Mouse (Mus musculus) intestine, embryonic 14.5 days (tissue): ENCODE measurements at regions not wholly inside any gene's neighbourhood (a gene's known extent, or its start where the extent isn't known, plus 50 kb on each side); places are given as distances from the start of the nearest gene placed in this dataset.
A peak's percentile ranks its signal among the peaks of the same experiment; 100 is the strongest.
"Not testable (repeated sequence)": the region's sequence is repeated elsewhere in the genome, so short reads cannot be mapped to it uniquely, and the experiment has no call there.

ENCODE experiments used
- ATAC-seq: fragments of 200-750 bp; cut with Nextera tagmentation; replicated peaks from 2 replicates; pipeline ENCODE4 v1.8.0; 2017; ENCODE audit warnings: low read depth, moderate number of reproducible peaks, moderate TSS enrichment, moderate library complexity; ENCODE audit not compliant: low FRiP score, low TSS enrichment
- DNase-seq: peaks from one replicate; pipeline ENCODE4 v3.0.0-alpha.2; 2018; ENCODE audit warnings: low spot score
- H3K27ac ChIP-seq: fragments of 300-500 bp; sonication (generic); 2 replicates; pipeline ENCODE4 v1.5.1; 2014; ENCODE audit warnings: low read depth, mild to moderate bottlenecking, control low read depth
- H3K27me3 ChIP-seq: fragments of 300-500 bp; sonication (generic); replicated peaks from 2 replicates; pipeline ENCODE4 v1.6.1; 2014; ENCODE audit warnings: low read length, control low read depth; ENCODE audit not compliant: control insufficient read depth, insufficient read depth
- H3K36me3 ChIP-seq: fragments of 300-500 bp; sonication (generic); 2 replicates; pipeline ENCODE4 v1.6.1; 2014; ENCODE audit warnings: low read length, control low read depth; ENCODE audit not compliant: control insufficient read depth, insufficient read depth
- H3K4me1 ChIP-seq: fragments of 300-500 bp; sonication (generic); replicated peaks from 2 replicates; pipeline ENCODE4 v1.6.1; 2014; ENCODE audit warnings: low read length, control low read depth, mixed read lengths; ENCODE audit not compliant: control insufficient read depth, insufficient read depth
- H3K4me2 ChIP-seq: fragments of 300-500 bp; sonication (generic); 2 replicates; pipeline ENCODE4 v1.6.1; 2014; ENCODE audit warnings: low read length
- H3K4me3 ChIP-seq: fragments of 300-500 bp; sonication (generic); 2 replicates; pipeline ENCODE4 v1.5.1; 2014; ENCODE audit warnings: low read depth, low read length, control low read depth, mixed read lengths
- H3K9ac ChIP-seq: fragments of 300-500 bp; sonication (generic); 2 replicates; pipeline ENCODE4 v1.6.1; 2014; ENCODE audit warnings: mild to moderate bottlenecking, low read length
- H3K9me3 ChIP-seq: fragments of 300-500 bp; sonication (generic); 2 replicates; pipeline ENCODE4 v1.6.1; 2016; ENCODE audit warnings: low read length, control low read depth; ENCODE audit not compliant: control insufficient read depth
- WGBS: fragments of 180-500 bp; shearing (Covaris S2); extraction: QIAGEN DNeasy Blood & Tissue Kit; methylation state at CpG from one replicate; pipeline ENCODE4 v1.1.7; 2014; 5-methylcytosine and 5-hydroxymethylcytosine counted together

- ATAC-seq (no peak), DNase-seq (no peak)
- H3K36me3 ChIP-seq: no peaks in the 10 kb centered on the region
- no peak overlapping the region for H3K4me2 ChIP-seq
- H3K4me3 ChIP-seq: no peak overlapping the region
- H3K4me1 ChIP-seq: no peaks in the 10 kb centered on the region
- no peaks in the 10 kb centered on the region for H3K9me3 ChIP-seq
- WGBS: 81% methylated on average over 10 of the region's 10 CpGs
- no peak overlapping the region for H3K27ac ChIP-seq
- H3K27me3 ChIP-seq: no peaks in the 10 kb centered on the region
- no peak overlapping the region for H3K9ac ChIP-seq
Measured at GRCm38 (mm10) chr13:97468874-97469593, 228.1 kb downstream of the Enc1 start.

- H3K27ac ChIP-seq, H3K4me2 ChIP-seq, H3K27me3 ChIP-seq, ATAC-seq, H3K36me3 ChIP-seq, DNase-seq, H3K4me1 ChIP-seq, H3K9ac ChIP-seq, H3K4me3 ChIP-seq, H3K9me3 ChIP-seq: not testable (repeated sequence)
- 84% methylated on average over 1 of the region's 1 CpGs for WGBS
Measured at GRCm38 (mm10) chr13:97466585-97466984, 225.7 kb downstream of the Enc1 start.

- Histone ChIP-seq H3K9me3 (no peaks in the 10 kb centered on the region), H3K27ac (no peak overlapping the region), H3K36me3 (no peaks in the 10 kb centered on the region), H3K4me3 (no peak overlapping the region), H3K9ac (no peak overlapping the region), H3K4me2 (no peak overlapping the region), H3K4me1 (no peaks in the 10 kb centered on the region), H3K27me3 (no peaks in the 10 kb centered on the region)
- no peak for ATAC-seq
- 84% methylated on average over 7 of the region's 8 CpGs for WGBS
- no peak for DNase-seq
Measured at GRCm38 (mm10) chr13:97463798-97464197, 222.9 kb downstream of the Enc1 start.

GRCm38 (mm10) chr13:97462884-97463235 lies 222.0 kb downstream of the Enc1 start:
- ATAC-seq: no peak
- Histone ChIP-seq H3K4me1 (no peaks in the 10 kb centered on the region), H3K4me3 (no peak overlapping the region), H3K4me2 (no peak overlapping the region), H3K27me3 (no peaks in the 10 kb centered on the region), H3K36me3 (no peaks in the 10 kb centered on the region), H3K27ac (peak overlapping the region; percentile 16; the same call in 1 of the 2 replicates), H3K9ac (no peak overlapping the region), H3K9me3 (no peaks in the 10 kb centered on the region)
- 79% methylated on average over 2 of the region's 2 CpGs for WGBS
- no peak for DNase-seq

- H3K9me3 ChIP-seq: no peaks in the 10 kb centered on the region
- ATAC-seq: no peak
- no peak overlapping the region for H3K9ac ChIP-seq
- no peaks in the 10 kb centered on the region for H3K4me1 ChIP-seq
- DNase-seq: no peak
- H3K27ac ChIP-seq: peak overlapping the region; percentile 16
- no peak overlapping the region for H3K4me3 ChIP-seq
- H3K36me3 ChIP-seq: no peaks in the 10 kb centered on the region
- no peak overlapping the region for H3K4me2 ChIP-seq
- no peaks in the 10 kb centered on the region for H3K27me3 ChIP-seq
- 58% methylated on average over 13 of the region's 13 CpGs for WGBS
Measured at GRCm38 (mm10) chr13:97462110-97462883, 221.4 kb downstream of the Enc1 start.

- H3K9me3 ChIP-seq: no peaks in the 10 kb centered on the region
- 91% methylated on average over 4 of the region's 4 CpGs for WGBS
- H3K4me2 ChIP-seq: no peak overlapping the region
- DNase-seq (no peak), ATAC-seq (no peak)
- no peak overlapping the region for H3K27ac ChIP-seq
- no peaks in the 10 kb centered on the region for H3K27me3 ChIP-seq
- no peaks in the 10 kb centered on the region for H3K4me1 ChIP-seq
- no peak overlapping the region for H3K4me3 ChIP-seq
- no peaks in the 10 kb centered on the region for H3K36me3 ChIP-seq
- H3K9ac ChIP-seq: no peak overlapping the region
Measured at GRCm38 (mm10) chr13:97461207-97461606, 220.3 kb downstream of the Enc1 start.

GRCm38 (mm10) chr13:97459106-97459505 lies 218.2 kb downstream of the Enc1 start:
- Histone ChIP-seq H3K4me2 (no peak overlapping the region), H3K4me1 (0 out of 2 replicates have a peak, but pooled peaks cover 3% of the 10 kb centered on the region), H3K4me3 (no peak overlapping the region), H3K9me3 (no peaks in the 10 kb centered on the region), H3K36me3 (no peaks in the 10 kb centered on the region), H3K27me3 (no peaks in the 10 kb centered on the region), H3K9ac (no peak overlapping the region), H3K27ac (no peak overlapping the region)
- DNase-seq (no peak), ATAC-seq (no peak)
- WGBS: 91% methylated on average over 7 of the region's 7 CpGs

- no peak overlapping the region for H3K4me2 ChIP-seq
- H3K4me1 ChIP-seq: peaks cover 18% of the 10 kb centered on the region
- H3K4me3 ChIP-seq: no peak overlapping the region
- H3K27me3 ChIP-seq: no peaks in the 10 kb centered on the region
- H3K27ac ChIP-seq: no peak overlapping the region
- DNase-seq (no peak), ATAC-seq (no peak)
- WGBS: 38% methylated on average over 6 of the region's 6 CpGs
- H3K36me3 ChIP-seq: no peaks in the 10 kb centered on the region
- no peak overlapping the region for H3K9ac ChIP-seq
- H3K9me3 ChIP-seq: no peaks in the 10 kb centered on the region
Measured at GRCm38 (mm10) chr13:97455961-97456360, 215.1 kb downstream of the Enc1 start.

GRCm38 (mm10) chr13:97454715-97455114 lies 213.8 kb downstream of the Enc1 start:
- H3K4me2 ChIP-seq: no peak overlapping the region
- H3K27me3 ChIP-seq: no peaks in the 10 kb centered on the region
- H3K9ac ChIP-seq: no peak overlapping the region
- ATAC-seq (no peak), DNase-seq (no peak)
- H3K4me1 ChIP-seq: peaks cover 27% of the 10 kb centered on the region
- H3K27ac ChIP-seq: no peak overlapping the region
- H3K36me3 ChIP-seq: no peaks in the 10 kb centered on the region
- H3K4me3 ChIP-seq: no peak overlapping the region
- H3K9me3 ChIP-seq: no peaks in the 10 kb centered on the region
- WGBS: 81% methylated on average over 8 of the region's 8 CpGs
